21 mouse cellular contexts compared by ENCODE assay signal in genomic region chr4:107843687-107844086, GRCm38 (mm10). TPM values are rescaled to one million over a fixed set of nuclear protein-coding genes. Genes with fewer than 3 reads are reported as not detected.
DNase-seq lines count a peak whose midpoint lies in the region; ATAC-seq lines count a peak whose summit lies in the region.
"Had no signal": no experiment of that assay in that cellular context is flagged by ENCODE, and none has a peak within 500 bp of the region (broad histone marks: within the 10 kb centered on the region; RNA-seq: fewer than 3 reads in every experiment).

No protein-coding gene starts in this region.

- no peak overlapping the region for H3K4me2 ChIP-seq in forebrain, embryonic 12.5 days
- no peak overlapping the region for H3K4me2 ChIP-seq in forebrain, embryonic 11.5 days (ENCODE audit: low read depth, low read length, severe bottlenecking)
- no peak overlapping the region for H3K4me2 ChIP-seq in forebrain, embryonic 16.5 days (ENCODE audit: low read length)
- H3K4me2 ChIP-seq: heart, embryonic 15.5 days; limb, embryonic 13.5 days; liver, embryonic 15.5 days; neural tube, embryonic 12.5 days had no signal

- peak overlapping the region; percentile 33 for H3K27ac ChIP-seq in forebrain, embryonic 12.5 days
- no peak overlapping the region for H3K27ac ChIP-seq in forebrain, embryonic 11.5 days (ENCODE audit: low read depth, low read length)
- H3K27ac ChIP-seq in forebrain, embryonic 16.5 days (ENCODE audit: low read length): 0 out of 2 replicates have a peak overlapping the region, but pooled peaks have one; percentile 26
- H3K27ac ChIP-seq: heart, embryonic 15.5 days; limb, embryonic 13.5 days; liver, embryonic 15.5 days; neural tube, embryonic 12.5 days had no signal

- no peak overlapping the region for H3K4me3 ChIP-seq in forebrain, embryonic 12.5 days (replicated peaks)
- no peak overlapping the region for H3K4me3 ChIP-seq in forebrain, embryonic 11.5 days (ENCODE audit: low read depth, low read length)
- no peak overlapping the region for H3K4me3 ChIP-seq in forebrain, embryonic 16.5 days (replicated peaks; ENCODE audit: low read length)
- H3K4me3 ChIP-seq: embryonic facial prominence, embryonic 10.5 days; erythroblast, embryonic 14.5 days; heart, embryonic 15.5 days; limb, embryonic 13.5 days; liver, embryonic 15.5 days; neural tube, embryonic 12.5 days had no signal

- no peak for ATAC-seq in forebrain, embryonic 12.5 days (ENCODE audit: low FRiP score)
- no peak for ATAC-seq in forebrain, embryonic 11.5 days (replicated peaks; ENCODE audit: low FRiP score)
- ATAC-seq in forebrain, embryonic 16.5 days: peak; percentile 25; the same call in 1 of the 2 replicates
- ATAC-seq: activated CD4-positive, CD25-positive, alpha-beta regulatory T cell, adult 4 months had no signal

- peaks cover 42% of the 10 kb centered on the region for H3K36me3 ChIP-seq in forebrain, embryonic 12.5 days (replicated peaks)
- peaks cover 2% of the 10 kb centered on the region; the same call in 1 of the 2 replicates for H3K36me3 ChIP-seq in forebrain, embryonic 11.5 days (ENCODE audit: control insufficient read depth, insufficient read depth, low read length)
- 0 out of 2 replicates have a peak, but pooled peaks cover 6% of the 10 kb centered on the region for H3K36me3 ChIP-seq in forebrain, embryonic 16.5 days (ENCODE audit: control insufficient read depth, insufficient read depth)
- H3K36me3 ChIP-seq: heart, embryonic 15.5 days; limb, embryonic 13.5 days; liver, embryonic 15.5 days had no signal

- no peaks in the 10 kb centered on the region for H3K9me3 ChIP-seq in forebrain, embryonic 12.5 days
- H3K9me3 ChIP-seq in forebrain, embryonic 11.5 days (ENCODE audit: control insufficient read depth, low read length): no peaks in the 10 kb centered on the region
- no peaks in the 10 kb centered on the region for H3K9me3 ChIP-seq in forebrain, embryonic 16.5 days (ENCODE audit: control insufficient read depth, low read length)
- H3K9me3 ChIP-seq: embryonic facial prominence, embryonic 10.5 days; heart, embryonic 15.5 days; limb, embryonic 13.5 days; liver, embryonic 15.5 days; neural tube, embryonic 12.5 days had no signal

- H3K4me1 ChIP-seq in forebrain, embryonic 12.5 days: peaks cover 44% of the 10 kb centered on the region
- peaks cover 11% of the 10 kb centered on the region; the same call in 1 of the 2 replicates for H3K4me1 ChIP-seq in forebrain, embryonic 11.5 days (replicated peaks; ENCODE audit: control insufficient read depth, insufficient read depth, low read length)
- H3K4me1 ChIP-seq in forebrain, embryonic 16.5 days (replicated peaks; ENCODE audit: control insufficient read depth, insufficient read depth, low read length): peaks cover 25% of the 10 kb centered on the region
- H3K4me1 ChIP-seq: limb, embryonic 13.5 days had no signal

- H3K9ac ChIP-seq in forebrain, embryonic 12.5 days: no peak overlapping the region
- no peak overlapping the region for H3K9ac ChIP-seq in forebrain, embryonic 11.5 days (ENCODE audit: low read length)
- H3K9ac ChIP-seq in forebrain, embryonic 16.5 days (replicated peaks; ENCODE audit: low read depth, low read length): no peak overlapping the region
- H3K9ac ChIP-seq: heart, embryonic 15.5 days; limb, embryonic 13.5 days; liver, embryonic 15.5 days; neural tube, embryonic 12.5 days had no signal

- peaks cover 19% of the 10 kb centered on the region for H3K27me3 ChIP-seq in forebrain, embryonic 12.5 days
- peaks cover 10% of the 10 kb centered on the region; the same call in 1 of the 2 replicates for H3K27me3 ChIP-seq in forebrain, embryonic 11.5 days (ENCODE audit: control insufficient read depth, insufficient read depth, low read length)
- no peaks in the 10 kb centered on the region for H3K27me3 ChIP-seq in forebrain, embryonic 16.5 days (replicated peaks; ENCODE audit: control insufficient read depth, insufficient read depth, low read length)
- H3K27me3 ChIP-seq: CH12.LX had no signal

- 50% methylated on average over 8 of the region's 8 CpGs for WGBS in forebrain, embryonic 12.5 days
- WGBS in forebrain, embryonic 11.5 days: 47% methylated on average over 8 of the region's 8 CpGs
- 33% methylated on average over 8 of the region's 8 CpGs for WGBS in forebrain, embryonic 16.5 days

- no peak for DNase-seq in forebrain, embryonic 11.5 days (ENCODE audit: low spot score)
- peak; percentile 84 for DNase-seq in brain, adult 2 months (ENCODE audit: low read depth, low spot score)
- DNase-seq in cerebellum, adult 9-10 months: peak; percentile 85
- no peak for DNase-seq in T-cell, adult 2 months (ENCODE audit: low spot score)
- DNase-seq in testis, postnatal 14 days (ENCODE audit: low spot score): no peak
- no peak for DNase-seq in thymus, postnatal 25 days
- DNase-seq: adrenal gland, postnatal 36 days; heart, adult 11 months; kidney, adult 8-10 months; lung, postnatal 14 days; thymus, postnatal 4 days had no signal

RNA-seq across cellular contexts. Expression of gene Magoh, which starts 35.9 kb away (rescaled TPM):
- polyA plus RNA-seq in forebrain, embryonic 12.5 days (2016; fragmentation: Nextera tagmentation; extraction: Ambion mirVana): 232 and 233 TPM in 2 replicates
- 214 and 246 TPM in 2 replicates for polyA plus RNA-seq in forebrain, embryonic 11.5 days (2014; fragmentation: Nextera tagmentation; extraction: Ambion mirVana)
- 118 and 122 TPM in 2 replicates for polyA plus RNA-seq in forebrain, embryonic 16.5 days (2015; fragmentation: Nextera tagmentation; extraction: Ambion mirVana)

RNA-seq across cellular contexts. Expression of gene Lrp8, which starts 41.6 kb away (rescaled TPM):
- 43.3 and 48.3 TPM in 2 replicates for polyA plus RNA-seq in forebrain, embryonic 12.5 days (2016; fragmentation: Nextera tagmentation; extraction: Ambion mirVana)
- 33.9 and 36.6 TPM in 2 replicates for polyA plus RNA-seq in forebrain, embryonic 11.5 days (2014; fragmentation: Nextera tagmentation; extraction: Ambion mirVana)
- 70.4 and 71.8 TPM in 2 replicates for polyA plus RNA-seq in forebrain, embryonic 16.5 days (2015; fragmentation: Nextera tagmentation; extraction: Ambion mirVana)

RNA-seq across cellular contexts. Expression of gene 0610037L13Rik, which starts 45.9 kb away (rescaled TPM):
- 110 and 115 TPM in 2 replicates for polyA plus RNA-seq in forebrain, embryonic 12.5 days (2016; fragmentation: Nextera tagmentation; extraction: Ambion mirVana)
- 108 and 116 TPM in 2 replicates for polyA plus RNA-seq in forebrain, embryonic 11.5 days (2014; fragmentation: Nextera tagmentation; extraction: Ambion mirVana)
- 99.3 and 99.9 TPM in 2 replicates for polyA plus RNA-seq in forebrain, embryonic 16.5 days (2015; fragmentation: Nextera tagmentation; extraction: Ambion mirVana)

Comparison
In these comparisons a context has a peak if more than half of its experiments do, and no peak if none do; other contexts are left out.
1. DNase-seq: peak in brain, adult 2 months (single experiment) and cerebellum, adult 9-10 months (single experiment); none in forebrain, embryonic 11.5 days (single experiment), T-cell, adult 2 months (single experiment), testis, postnatal 14 days (single experiment) and thymus, postnatal 25 days (single experiment).